Mouse (Mus musculus): ENCODE results near the gene Yipf4.
A peak's percentile ranks its signal among the peaks of the same experiment; 100 is the strongest.

GRCm38 (mm10) chr17:74527729-74528607 lies 38.7 kb downstream of the Yipf4 start, which contains the start of gene Birc6:
- TF ChIP-seq POLR2A (IDR thresholded peaks at IDR 0.05; ENCODE audit: low read depth, low read length) (peak; percentile 91), CTCF (IDR thresholded peaks at IDR 0.05; ENCODE audit: extremely low read depth, insufficient read length, insufficient replicate concordance, low read depth, low read length) (no peak)
